Mouse (Mus musculus) E14TG2a.4 (cell line): Measurements from ENCODE around the gene Fgd5.

Experiments
- H3K27me3 ChIP-seq: 2 replicates; pipeline ENCODE4 v1.6.1; 2014; ENCODE audit warnings: low read length, control low read depth; ENCODE audit not compliant: insufficient read depth
- H3K36me3 ChIP-seq: 2 replicates; pipeline ENCODE4 v1.6.1; 2014; ENCODE audit warnings: low read length, control low read depth; ENCODE audit not compliant: insufficient read depth
- H3K4me1 ChIP-seq: replicated peaks from 2 replicates; pipeline ENCODE4 v1.6.1; 2014; ENCODE audit warnings: low read depth, low read length, control low read depth
- H3K4me3 ChIP-seq: replicated peaks from 2 replicates; pipeline ENCODE4 v1.5.1; 2014; ENCODE audit warnings: mild to moderate bottlenecking, low read length
- H3K9me3 ChIP-seq: 2 replicates; pipeline ENCODE4 v1.6.1; 2014; ENCODE audit warnings: low read length, control low read depth
- CTCF ChIP-seq: conservative IDR thresholded peaks from 2 replicates; pipeline ENCODE4 v1.5.1; 2014; ENCODE audit warnings: low read length
- NANOG ChIP-seq: IDR thresholded peaks from 2 replicates; pipeline ENCODE4 v1.6.1; 2014; ENCODE audit warnings: borderline replicate concordance, low read length, mixed read lengths
- POU5F1 ChIP-seq: IDR thresholded peaks from 2 replicates; pipeline ENCODE4 v1.6.1; 2014; ENCODE audit warnings: low read length, borderline replicate concordance

Fgd5 gene

DNA sequence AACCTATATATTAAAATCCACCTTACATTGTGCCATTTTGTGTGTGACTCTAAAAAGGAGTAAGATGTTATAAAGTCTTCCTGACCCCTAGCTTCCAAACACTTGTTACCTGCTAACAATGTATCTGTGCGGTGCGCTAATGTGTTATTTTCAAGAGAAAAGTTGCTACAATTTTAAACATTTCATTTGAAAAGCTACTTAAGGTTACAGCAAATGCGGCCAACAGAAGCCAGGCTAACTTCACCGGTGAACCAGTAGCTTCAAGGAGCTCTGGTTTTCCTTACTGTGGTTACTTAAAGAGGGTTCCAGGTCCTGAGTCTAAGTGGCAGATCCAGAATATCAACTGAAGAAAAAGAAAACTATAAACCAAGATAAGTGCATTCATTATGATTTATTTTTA lies 111.3 kb downstream of the Fgd5 start:
- Histone ChIP-seq H3K4me1 (peaks cover 34% of the 10 kb centered on the region), H3K4me3 (peak overlapping the region; percentile 89), H3K9me3 (no peaks in the 10 kb centered on the region), H3K36me3 (no peaks in the 10 kb centered on the region), H3K27me3 (0 out of 2 replicates have a peak, but pooled peaks cover 4% of the 10 kb centered on the region)
- TF ChIP-seq POU5F1: no peak
- TF ChIP-seq CTCF: no peak
- TF ChIP-seq NANOG: no peak

GRCm38 (mm10) chr6:92090497-92090896 lies 111.8 kb downstream of the Fgd5 start:
- Histone ChIP-seq H3K4me1 (peaks cover 36% of the 10 kb centered on the region), H3K9me3 (no peaks in the 10 kb centered on the region), H3K36me3 (no peaks in the 10 kb centered on the region), H3K4me3 (peak overlapping the region; percentile 89), H3K27me3 (no peaks in the 10 kb centered on the region)
- no peak for TF ChIP-seq POU5F1
- no peak for TF ChIP-seq CTCF
- no peak for TF ChIP-seq NANOG

DNA sequence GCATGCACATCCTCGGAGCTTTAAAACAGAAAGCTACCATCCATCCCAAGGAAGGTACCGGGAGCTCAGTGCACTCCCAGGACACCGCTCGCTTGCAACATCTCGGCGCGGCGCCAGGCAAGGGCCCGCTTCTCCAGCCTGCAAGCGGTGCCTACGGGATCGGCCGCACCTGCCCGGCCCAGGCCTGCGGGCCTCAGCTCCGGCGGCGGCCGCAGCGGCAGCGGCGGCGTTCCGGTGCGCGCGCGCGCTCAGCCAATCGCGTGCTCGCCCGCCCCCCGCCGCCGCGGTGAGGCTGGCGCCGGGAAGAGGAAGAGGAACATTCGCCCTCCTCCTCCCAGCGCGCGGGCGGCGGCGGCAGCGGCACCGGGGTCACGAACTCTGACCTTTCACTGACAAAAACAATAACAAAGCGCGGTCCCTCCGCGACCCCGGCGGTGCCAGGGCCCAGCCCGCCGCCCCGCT lies 112.5 kb downstream of the Fgd5 start, which contains the start of gene Nr2c2:
TSS of gene Nr2c2 (plus strand) at position 261 of the 462 bp plus-strand sequence.
- Histone ChIP-seq H3K4me3 (peak within 1 kb of the TSS; percentile 89), H3K9me3 (no peaks in the 10 kb centered on the region), H3K27me3 (no peaks in the 10 kb centered on the region), H3K4me1 (peaks cover 40% of the 10 kb centered on the region), H3K36me3 (no peaks in the 10 kb centered on the region)
- TF ChIP-seq NANOG (no peak), POU5F1 (no peak), CTCF (no peak)

GRCm38 (mm10) chr6:92091767-92092489 lies 113.2 kb downstream of the Fgd5 start:
- Histone ChIP-seq H3K27me3 (no peaks in the 10 kb centered on the region), H3K36me3 (no peaks in the 10 kb centered on the region), H3K9me3 (no peaks in the 10 kb centered on the region), H3K4me3 (peak overlapping the region; percentile 89), H3K4me1 (peaks cover 46% of the 10 kb centered on the region)
- no peak for TF ChIP-seq NANOG
- TF ChIP-seq POU5F1: no peak
- TF ChIP-seq CTCF: no peak

DNA sequence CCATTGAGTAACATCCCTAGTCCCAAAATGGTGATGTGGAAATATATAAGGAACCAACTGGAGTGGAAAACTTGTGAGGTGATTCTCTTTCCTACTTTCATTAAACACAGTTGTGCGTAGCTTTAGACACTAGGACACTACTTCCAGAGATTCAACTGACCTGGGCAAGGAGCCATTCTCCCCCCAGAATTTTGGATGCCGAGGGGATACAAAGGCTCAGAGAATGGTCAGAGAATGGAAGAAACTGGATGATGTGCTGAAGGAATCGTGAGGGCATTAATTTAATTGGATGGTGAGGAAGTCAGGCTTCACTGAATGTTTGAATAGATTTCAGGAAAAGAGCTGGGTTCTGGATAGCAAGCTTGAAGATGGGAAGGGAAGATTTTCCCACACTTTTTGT lies 114.1 kb downstream of the Fgd5 start:
- Histone ChIP-seq H3K27me3 (no peaks in the 10 kb centered on the region), H3K4me3 (peak overlapping the region; percentile 89)
- TF ChIP-seq CTCF (no peak), POU5F1 (no peak)

GRCm38 (mm10) chr6:92093869-92094268 lies 115.2 kb downstream of the Fgd5 start:
- Histone ChIP-seq H3K4me1 (peaks cover 52% of the 10 kb centered on the region), H3K27me3 (no peaks in the 10 kb centered on the region), H3K4me3 (no peak overlapping the region), H3K9me3 (no peaks in the 10 kb centered on the region), H3K36me3 (no peaks in the 10 kb centered on the region)
- TF ChIP-seq POU5F1 (no peak), CTCF (no peak), NANOG (no peak)

More for the DNA sequence above, 114.1 kb downstream of the Fgd5 start:
- Histone ChIP-seq H3K36me3 (no peaks in the 10 kb centered on the region), H3K4me1 (peaks cover 46% of the 10 kb centered on the region), H3K9me3 (no peaks in the 10 kb centered on the region)

GRCm38 (mm10) chr6:92100679-92101360 lies 122.1 kb downstream of the Fgd5 start:
- no peaks in the 10 kb centered on the region for H3K27me3 ChIP-seq
- H3K4me3 ChIP-seq: no peak overlapping the region
- peaks cover 23% of the 10 kb centered on the region for H3K4me1 ChIP-seq
- peaks cover 15% of the 10 kb centered on the region; the same call in 1 of the 2 replicates for H3K36me3 ChIP-seq
- TF ChIP-seq CTCF (peak; percentile 13; the same call in 1 of the 2 replicates), POU5F1 (no peak), NANOG (no peak)
- no peaks in the 10 kb centered on the region for H3K9me3 ChIP-seq

DNA sequence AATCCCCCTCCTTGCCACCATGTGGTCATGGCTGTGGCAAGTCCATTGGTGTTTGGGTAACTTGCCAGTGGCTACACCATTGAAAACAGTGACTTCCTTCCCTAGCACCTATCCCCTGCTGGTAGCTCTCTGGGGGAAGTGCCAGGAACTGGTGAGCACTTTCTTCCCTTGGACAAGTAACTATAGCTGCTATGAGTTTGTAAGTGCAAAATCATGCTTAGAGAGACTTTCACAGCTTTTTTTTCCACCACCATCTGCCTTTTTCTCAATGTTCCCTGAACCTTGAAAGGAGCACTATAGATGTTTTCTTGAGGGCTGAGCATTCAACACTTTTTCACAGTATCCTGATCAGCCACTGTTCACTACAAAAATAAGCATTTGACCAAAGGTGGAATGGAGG lies 145.9 kb downstream of the Fgd5 start:
- Histone ChIP-seq H3K4me3 (no peak overlapping the region), H3K36me3 (peaks cover 3% of the 10 kb centered on the region; the same call in 1 of the 2 replicates), H3K4me1 (no peaks in the 10 kb centered on the region), H3K9me3 (0 out of 2 replicates have a peak, but pooled peaks cover 4% of the 10 kb centered on the region), H3K27me3 (no peaks in the 10 kb centered on the region)
- no peak for TF ChIP-seq NANOG
- no peak for TF ChIP-seq CTCF
- TF ChIP-seq POU5F1: no peak
